8 mouse cellular contexts compared by ENCODE assay signal in the genomic region with DNA sequence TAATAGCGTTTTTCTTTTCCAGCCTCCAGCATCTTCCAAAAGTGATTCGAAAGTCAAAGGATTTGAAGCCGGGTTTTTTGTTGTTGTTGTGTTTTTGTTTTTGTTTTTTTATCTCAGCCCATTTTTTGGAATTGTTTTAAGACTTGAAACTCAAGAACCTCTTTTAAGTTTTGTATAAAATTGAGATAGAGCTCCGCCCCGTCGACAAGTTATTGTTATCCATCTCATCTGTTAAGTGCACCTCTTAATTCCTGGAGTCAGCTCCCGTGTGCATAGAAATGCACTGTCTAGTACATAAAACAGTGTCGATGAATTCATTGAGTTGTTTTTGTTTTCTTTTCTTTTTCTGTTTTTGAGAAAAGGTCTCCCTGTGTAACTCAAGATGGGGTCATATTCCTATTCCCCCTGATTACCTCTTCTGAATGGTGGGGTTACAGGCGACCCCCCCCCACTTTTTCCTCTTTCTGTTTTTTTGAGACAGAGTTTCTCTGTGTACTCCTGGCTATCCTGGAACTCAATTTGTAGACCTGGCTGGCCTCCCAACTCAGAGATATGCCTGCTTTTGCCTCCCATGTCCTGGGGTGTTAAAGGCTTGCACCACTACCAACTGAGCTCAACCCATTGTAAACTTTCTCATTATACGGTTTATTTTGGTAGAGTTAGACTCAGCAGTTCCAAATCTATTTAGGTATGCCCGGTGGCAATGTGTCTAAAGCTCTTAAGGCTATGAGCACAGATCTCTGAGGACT. TPM values are rescaled to one million over a fixed set of nuclear protein-coding genes. Genes with fewer than 3 reads are reported as not detected.
A peak's percentile ranks its signal among the peaks of the same experiment; 100 is the strongest.
DNase-seq lines count a peak whose midpoint lies in the region; ATAC-seq lines count a peak whose summit lies in the region.

No protein-coding gene starts in this region.

- H3K9ac ChIP-seq in embryonic facial prominence, embryonic 11.5 days (replicated peaks; ENCODE audit: low read length): peak overlapping the region; percentile 60; the same call in 1 of the 2 replicates
- peak overlapping the region; percentile 88 for H3K9ac ChIP-seq in hindbrain, embryonic 13.5 days
- peak overlapping the region; percentile 86 for H3K9ac ChIP-seq in midbrain, embryonic 13.5 days (replicated peaks)

- H3K4me2 ChIP-seq in embryonic facial prominence, embryonic 11.5 days (ENCODE audit: low read depth, low read length): peak overlapping the region; percentile 3
- H3K4me2 ChIP-seq in hindbrain, embryonic 13.5 days: peak overlapping the region; percentile 67
- peak overlapping the region; percentile 68 for H3K4me2 ChIP-seq in midbrain, embryonic 13.5 days (replicated peaks)

- no peaks in the 10 kb centered on the region for H3K4me1 ChIP-seq in embryonic facial prominence, embryonic 11.5 days (ENCODE audit: control insufficient read depth, insufficient read depth, low read length)
- peaks cover 17% of the 10 kb centered on the region for H3K4me1 ChIP-seq in hindbrain, embryonic 13.5 days (replicated peaks)
- H3K4me1 ChIP-seq in midbrain, embryonic 13.5 days (replicated peaks): peaks cover 16% of the 10 kb centered on the region

- WGBS in embryonic facial prominence, embryonic 11.5 days: 12% methylated on average over 11 of the region's 11 CpGs
- 10% methylated on average over 11 of the region's 11 CpGs for WGBS in hindbrain, embryonic 13.5 days
- WGBS in midbrain, embryonic 13.5 days: 8% methylated on average over 11 of the region's 11 CpGs

- H3K9me3 ChIP-seq in embryonic facial prominence, embryonic 11.5 days (replicated peaks; ENCODE audit: control insufficient read depth, low read length): no peaks in the 10 kb centered on the region
- no peaks in the 10 kb centered on the region for H3K9me3 ChIP-seq in hindbrain, embryonic 13.5 days
- H3K9me3 ChIP-seq in midbrain, embryonic 13.5 days: no peaks in the 10 kb centered on the region

- H3K27me3 ChIP-seq in embryonic facial prominence, embryonic 11.5 days (ENCODE audit: control insufficient read depth, insufficient read depth, low read length): no peaks in the 10 kb centered on the region
- H3K27me3 ChIP-seq in hindbrain, embryonic 13.5 days: no peaks in the 10 kb centered on the region
- no peaks in the 10 kb centered on the region for H3K27me3 ChIP-seq in midbrain, embryonic 13.5 days

- DNase-seq in cerebellum, adult 11 months: peak; percentile 20
- DNase-seq in CD4-positive, CD25-positive, alpha-beta regulatory T cell, adult 2 months (ENCODE audit: low read depth, low spot score): peak; percentile 27
- no peak for DNase-seq in embryonic facial prominence, embryonic 11.5 days (ENCODE audit: low spot score)
- no peak for DNase-seq in spleen, adult 18-20 months
- no peak for DNase-seq in Muller cell, postnatal 12 days (ENCODE audit: inconsistent ontology term)

- no peak overlapping the region; the same call in 1 of the 2 replicates for H3K27ac ChIP-seq in embryonic facial prominence, embryonic 11.5 days (replicated peaks; ENCODE audit: low read depth, low read length)
- H3K27ac ChIP-seq in hindbrain, embryonic 13.5 days: peak overlapping the region; percentile 98
- H3K27ac ChIP-seq in midbrain, embryonic 13.5 days: peak overlapping the region; percentile 98

- H3K36me3 ChIP-seq in embryonic facial prominence, embryonic 11.5 days (replicated peaks; ENCODE audit: control insufficient read depth, insufficient read depth, low read depth, low read length): no peaks in the 10 kb centered on the region
- no peaks in the 10 kb centered on the region for H3K36me3 ChIP-seq in hindbrain, embryonic 13.5 days
- peaks cover 6% of the 10 kb centered on the region; the same call in 1 of the 2 replicates for H3K36me3 ChIP-seq in midbrain, embryonic 13.5 days

- H3K4me3 ChIP-seq in embryonic facial prominence, embryonic 11.5 days (ENCODE audit: low read depth, low read length): peak overlapping the region; percentile 42
- H3K4me3 ChIP-seq in hindbrain, embryonic 13.5 days: peak overlapping the region; percentile 74
- H3K4me3 ChIP-seq in midbrain, embryonic 13.5 days (replicated peaks): peak overlapping the region; percentile 79

- no peak for ATAC-seq in cerebellum, adult (ENCODE audit: insufficient number of reproducible peaks, low FRiP score, low TSS enrichment)
- ATAC-seq in embryonic facial prominence, embryonic 11.5 days (replicated peaks; ENCODE audit: insufficient number of reproducible peaks, low FRiP score, low TSS enrichment, low read depth): no peak
- no peak for ATAC-seq in hindbrain, embryonic 13.5 days (ENCODE audit: low FRiP score)
- no peak; the same call in 1 of the 2 replicates for ATAC-seq in midbrain, embryonic 13.5 days

RNA-seq across cellular contexts. Expression of gene Senp7, which starts 28.2 kb away (rescaled TPM):
- polyA plus RNA-seq in embryonic facial prominence, embryonic 11.5 days (2014; fragmentation: Nextera tagmentation; extraction: Ambion mirVana): 36.1 and 40.9 TPM in 2 replicates
- polyA plus RNA-seq in hindbrain, embryonic 13.5 days (2015; fragmentation: Nextera tagmentation; extraction: Ambion mirVana): 64.5 and 64.6 TPM in 2 replicates
- polyA plus RNA-seq in midbrain, embryonic 13.5 days (2015; fragmentation: Nextera tagmentation; extraction: Ambion mirVana): 65.1 and 73.7 TPM in 2 replicates

RNA-seq across cellular contexts. Expression of gene Trmt10c, which starts 38.7 kb away (rescaled TPM):
- 37.7 and 39.9 TPM in 2 replicates for polyA plus RNA-seq in embryonic facial prominence, embryonic 11.5 days (2014; fragmentation: Nextera tagmentation; extraction: Ambion mirVana)
- polyA plus RNA-seq in hindbrain, embryonic 13.5 days (2015; fragmentation: Nextera tagmentation; extraction: Ambion mirVana): 20.4 and 22.3 TPM in 2 replicates
- polyA plus RNA-seq in midbrain, embryonic 13.5 days (2015; fragmentation: Nextera tagmentation; extraction: Ambion mirVana): 23.2 and 23.8 TPM in 2 replicates

RNA-seq across cellular contexts. Expression of gene Pcnp, which starts 46.8 kb away (rescaled TPM):
- polyA plus RNA-seq in embryonic facial prominence, embryonic 11.5 days (2014; fragmentation: Nextera tagmentation; extraction: Ambion mirVana): 328 and 365 TPM in 2 replicates
- polyA plus RNA-seq in hindbrain, embryonic 13.5 days (2015; fragmentation: Nextera tagmentation; extraction: Ambion mirVana): 252 and 255 TPM in 2 replicates
- 259 and 279 TPM in 2 replicates for polyA plus RNA-seq in midbrain, embryonic 13.5 days (2015; fragmentation: Nextera tagmentation; extraction: Ambion mirVana)

Comparison
In these comparisons a context has a peak if more than half of its experiments do, and no peak if none do; other contexts are left out.
1. DNase-seq: peak in cerebellum, adult 11 months (single experiment) and CD4-positive, CD25-positive, alpha-beta regulatory T cell, adult 2 months (single experiment); none in embryonic facial prominence, embryonic 11.5 days (single experiment), spleen, adult 18-20 months (0 of 2) and Muller cell, postnatal 12 days (single experiment).
2. H3K4me2 ChIP-seq: peak in every context shown above with its lines; median percentile 68 in midbrain, embryonic 13.5 days; 67 in hindbrain, embryonic 13.5 days; 3 in embryonic facial prominence, embryonic 11.5 days.
3. Peak in every context shown above with its lines, with median percentiles within 50 percentile points of each other: H3K4me3 ChIP-seq and H3K9ac ChIP-seq.